Mouse (Mus musculus) liver, postnatal 0 days (tissue): Measurements from ENCODE around the gene Pjvk.

Experiments
- CTCF ChIP-seq: sonication (generic); IDR thresholded peaks from 2 replicates; pipeline ENCODE4 v1.5.1; 2016; ENCODE audit warnings: antibody characterized with exemption, low read depth
- EP300 ChIP-seq: IDR thresholded peaks from 2 replicates; pipeline ENCODE4 v1.6.1; 2016; ENCODE audit warnings: antibody characterized with exemption, low read depth, mild to moderate bottlenecking

- TF ChIP-seq CTCF (no peak), EP300 (no peak)
Observed at GRCm38 (mm10) chr2:76693765-76694164, 45.5 kb downstream of the Pjvk start.
